Mouse (Mus musculus): Measurements from ENCODE around the gene Zpld1. TPM values are rescaled to one million over a fixed set of nuclear protein-coding genes. Genes with fewer than 3 reads are reported as not detected.

Gene Zpld1
- total RNA-seq (2012; rRNA removed), result not detected in 2 replicates
- not detected in 2 replicates for total RNA-seq (2014; rRNA removed)
- polyA plus RNA-seq (2012; ENCODE audit: insufficient read length, low read depth), result not detected in 2 replicates

- H3K4me1 ChIP-seq (ENCODE audit: control insufficient read depth in 1 of 2, insufficient read depth in 2 of 2), result no peaks in the 10 kb centered on the region
- dilution Hi-C loops (cut with MboI; ENCODE audit: extremely low pct_ligation_motif_present, extremely low pct_unique_long_range_greater_than_20kb, low sequenced_read_pairs), result no loop called here
- no peak within 1 kb of the TSS for H3K27ac ChIP-seq (ENCODE audit: insufficient read depth, low read depth)
- no peaks in the 10 kb centered on the region for H3K79me2 ChIP-seq (replicated peaks; ENCODE audit: control insufficient read depth, extremely low read depth, insufficient read depth, poor library complexity, severe bottlenecking)
- no peak for TF ChIP-seq JUN (IDR thresholded peaks at IDR 0.05; ENCODE audit: insufficient read depth, low read depth, low read length)
- TF ChIP-seq KAT2A (IDR thresholded peaks at IDR 0.05; ENCODE audit: insufficient replicate concordance, low read length), result no peak
- no peak for TF ChIP-seq CTCF (conservative IDR thresholded peaks at IDR 0.05 in 1 of 2, IDR thresholded peaks at IDR 0.05 in 1 of 2; ENCODE audit: low read depth in 2 of 2, low read length in 2 of 2)
- no peak for TF ChIP-seq MAZ (IDR thresholded peaks at IDR 0.05; ENCODE audit: low read depth, low read length)
- no peak for TF ChIP-seq BHLHE40 (IDR thresholded peaks at IDR 0.05; ENCODE audit: low read depth, low read length)
- TF ChIP-seq RAD21 (IDR thresholded peaks at IDR 0.05; ENCODE audit: low read depth, low read length), result no peak
- no peak for TF ChIP-seq TCF12 (IDR thresholded peaks at IDR 0.05; ENCODE audit: low read depth, low read length)
- no peak for TF ChIP-seq NRF1 (IDR thresholded peaks at IDR 0.05; ENCODE audit: low read depth, low read length)
- H3K9me3 ChIP-seq (replicated peaks; ENCODE audit: low read length), result no peaks in the 10 kb centered on the region
- H3K4me2 ChIP-seq (ENCODE audit: insufficient read depth, low read depth, poor library complexity, severe bottlenecking), result no peak within 1 kb of the TSS
- in situ Hi-C loops (cut with MboI; ENCODE audit: low pct_ligation_motif_present, low pct_unique_long_range_greater_than_20kb, low sequenced_read_pairs), result no loop called here
- DNase-seq (ENCODE audit: extremely low read depth), result no peak
- H3K4me3 ChIP-seq (replicated peaks in 1 of 3; ENCODE audit: low read depth in 2 of 3, low read length in 2 of 3, poor library complexity in 1 of 3), result no peak within 1 kb of the TSS
- H3K36me3 ChIP-seq (replicated peaks in 1 of 2; ENCODE audit: control insufficient read depth in 1 of 2, insufficient read depth in 1 of 2, low read length in 1 of 2), result no peaks in the 10 kb centered on the region
- H3K27me3 ChIP-seq (replicated peaks), result no peaks in the 10 kb centered on the region
- no peak within 1 kb of the TSS for H3K9ac ChIP-seq (ENCODE audit: insufficient read depth, low read depth)
Measured at GRCm38 (mm10) chr16:55297886-55298285, at the start of gene Zpld1. Gene Zpld1 (minus strand): TSS chr16:55297986.

- no peak overlapping the region for H3K4me2 ChIP-seq (ENCODE audit: insufficient read depth, low read depth, poor library complexity, severe bottlenecking)
- no peaks in the 10 kb centered on the region for H3K27me3 ChIP-seq (replicated peaks)
- H3K4me3 ChIP-seq (replicated peaks in 1 of 3; ENCODE audit: low read depth in 2 of 3, low read length in 2 of 3, poor library complexity in 1 of 3), result no peak overlapping the region
- no peak overlapping the region for H3K9ac ChIP-seq (ENCODE audit: insufficient read depth, low read depth)
- no peak overlapping the region for H3K27ac ChIP-seq (ENCODE audit: insufficient read depth, low read depth)
- no peaks in the 10 kb centered on the region for H3K9me3 ChIP-seq (replicated peaks; ENCODE audit: low read length)
- no peak for DNase-seq (ENCODE audit: extremely low read depth)
- no peaks in the 10 kb centered on the region for H3K79me2 ChIP-seq (replicated peaks; ENCODE audit: control insufficient read depth, extremely low read depth, insufficient read depth, poor library complexity, severe bottlenecking)
- no peaks in the 10 kb centered on the region for H3K36me3 ChIP-seq (replicated peaks in 1 of 2; ENCODE audit: control insufficient read depth in 1 of 2, insufficient read depth in 1 of 2, low read length in 1 of 2)
- TF ChIP-seq MAFK (IDR thresholded peaks at IDR 0.05; ENCODE audit: insufficient replicate concordance, low read length) (peak; percentile 77), IRF4 (IDR thresholded peaks at IDR 0.05; ENCODE audit: low read depth, low read length) (no peak)
- H3K4me1 ChIP-seq (ENCODE audit: control insufficient read depth in 1 of 2, insufficient read depth in 2 of 2), result 0 out of 4 replicates have a peak, but pooled peaks cover 0 to 4% of the 10 kb centered on the region in 2 experiments
- in situ Hi-C loops (cut with MboI; ENCODE audit: low pct_ligation_motif_present, low pct_unique_long_range_greater_than_20kb, low sequenced_read_pairs) (no loop called here), dilution Hi-C loops (cut with MboI; ENCODE audit: extremely low pct_ligation_motif_present, extremely low pct_unique_long_range_greater_than_20kb, low sequenced_read_pairs) (no loop called here)
Measured at GRCm38 (mm10) chr16:55345644-55346043, 47.9 kb upstream of the Zpld1 start.

DNA sequence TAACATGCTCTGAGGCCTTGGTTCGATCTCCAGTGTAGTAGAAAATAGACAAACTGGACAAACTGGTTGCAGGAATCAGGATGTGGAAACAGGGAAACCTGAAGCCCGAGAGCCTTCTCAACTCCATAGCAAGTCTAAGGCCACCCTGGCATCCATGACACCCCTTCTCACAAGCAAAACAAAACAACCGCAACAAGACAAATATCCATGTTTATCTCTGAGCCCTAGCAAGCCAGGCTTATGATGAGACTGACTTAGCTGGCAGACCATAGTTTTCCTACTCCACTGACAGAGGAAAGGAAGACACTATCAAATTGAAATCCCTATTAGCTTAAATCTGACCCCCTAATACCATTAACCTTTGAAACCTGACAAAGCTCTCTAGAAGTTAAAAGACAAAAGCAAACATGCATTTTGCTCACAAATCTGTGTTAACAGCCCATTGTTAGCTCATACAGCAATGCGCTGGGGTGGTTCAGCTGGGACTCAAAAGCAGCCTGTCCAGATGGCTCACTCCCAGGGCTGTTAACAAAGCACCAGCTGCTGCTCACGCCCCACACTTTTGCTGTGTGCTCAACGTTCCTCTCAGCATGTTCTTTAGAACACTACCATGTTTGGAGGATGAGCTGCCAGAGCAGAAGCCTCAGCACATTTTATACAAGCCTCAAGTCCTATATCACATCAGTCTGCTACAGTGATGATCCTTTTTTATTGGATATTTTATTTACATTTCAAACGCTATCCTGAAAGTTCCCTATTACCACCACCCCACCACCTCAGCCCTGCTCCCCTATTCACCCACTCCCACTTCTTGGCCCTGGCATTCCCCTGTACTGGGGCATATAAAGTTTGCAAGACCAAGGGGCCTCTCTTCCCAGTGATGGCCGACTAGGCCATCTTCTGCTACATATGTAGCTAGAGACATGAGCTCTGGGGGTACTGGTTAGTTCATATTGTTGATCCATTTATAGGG lies 24.0 kb upstream of the Zpld1 start:
- Histone ChIP-seq H3K4me2 (ENCODE audit: insufficient read depth, low read depth, poor library complexity, severe bottlenecking) (no peak overlapping the region), H3K9ac (ENCODE audit: insufficient read depth, low read depth) (no peak overlapping the region), H3K27me3 (replicated peaks) (no peaks in the 10 kb centered on the region), H3K9me3 (replicated peaks; ENCODE audit: low read length) (no peaks in the 10 kb centered on the region), H3K27ac (ENCODE audit: insufficient read depth, low read depth) (no peak overlapping the region), H3K4me1 (ENCODE audit: control insufficient read depth in 1 of 2, insufficient read depth in 2 of 2) (no peaks in the 10 kb centered on the region), H3K79me2 (replicated peaks; ENCODE audit: control insufficient read depth, extremely low read depth, insufficient read depth, poor library complexity, severe bottlenecking) (no peaks in the 10 kb centered on the region), H3K36me3 (replicated peaks in 1 of 2; ENCODE audit: control insufficient read depth in 1 of 2, insufficient read depth in 1 of 2, low read length in 1 of 2) (no peaks in the 10 kb centered on the region), H3K4me3 (replicated peaks in 1 of 3; ENCODE audit: low read depth in 2 of 3, low read length in 2 of 3, poor library complexity in 1 of 3) (no peak overlapping the region)
- in situ Hi-C loops (cut with MboI; ENCODE audit: low pct_ligation_motif_present, low pct_unique_long_range_greater_than_20kb, low sequenced_read_pairs) (no loop called here), dilution Hi-C loops (cut with MboI; ENCODE audit: extremely low pct_ligation_motif_present, extremely low pct_unique_long_range_greater_than_20kb, low sequenced_read_pairs) (no loop called here)
- DNase-seq (ENCODE audit: extremely low read depth), result no peak
- TF ChIP-seq MYC (IDR thresholded peaks at IDR 0.05; ENCODE audit: low read depth, low read length) (no peak), TCF12 (IDR thresholded peaks at IDR 0.05; ENCODE audit: low read depth, low read length) (no peak), USF1 (IDR thresholded peaks at IDR 0.05; ENCODE audit: low read depth, low read length) (no peak), SIN3A (IDR thresholded peaks at IDR 0.05; ENCODE audit: low read length) (no peak), ZNF384 (IDR thresholded peaks at IDR 0.05; ENCODE audit: low read depth, low read length) (no peak), GABPA (IDR thresholded peaks at IDR 0.05; ENCODE audit: insufficient replicate concordance, low read depth, low read length) (no peak), E2F4 (IDR thresholded peaks at IDR 0.05; ENCODE audit: insufficient replicate concordance, low read depth, low read length) (no peak), TBP (conservative IDR thresholded peaks at IDR 0.05; ENCODE audit: low read depth, low read length) (no peak), PAX5 (IDR thresholded peaks at IDR 0.05; ENCODE audit: low read length) (no peak), HCFC1 (IDR thresholded peaks at IDR 0.05; ENCODE audit: low read depth, low read length) (no peak), MAZ (IDR thresholded peaks at IDR 0.05; ENCODE audit: low read depth, low read length) (no peak), SMC3 (IDR thresholded peaks at IDR 0.05; ENCODE audit: low read depth, low read length) (no peak), KAT2A (IDR thresholded peaks at IDR 0.05; ENCODE audit: insufficient replicate concordance, low read length) (no peak), JUND (conservative IDR thresholded peaks at IDR 0.05; ENCODE audit: low read depth, low read length) (no peak), CHD1 (IDR thresholded peaks at IDR 0.05; ENCODE audit: low read depth, low read length) (no peak), RAD21 (IDR thresholded peaks at IDR 0.05; ENCODE audit: low read depth, low read length) (no peak), MAX (IDR thresholded peaks at IDR 0.05; ENCODE audit: low read length) (no peak)

All from CH12.LX (cell line).